Mouse (Mus musculus) heart, adult 10 weeks (tissue): ENCODE measurements around the gene Gm45902. TPM values are rescaled to one million over a fixed set of nuclear protein-coding genes. Genes with fewer than 3 reads are reported as not detected.

ENCODE experiments used
- polyA plus RNA-seq: library from polyadenylated mRNA; stranded (reverse); fragments of 350-450 nt; fragmentation: Illumina TruSeq; extraction: RNeasy Lipid Tissue Mini Kit (QIAGEN cat#74804); gene quantifications from one replicate; pipeline ENCODE4 v1.2.3, GENCODE M21; 2014; ENCODE audit warnings: low read depth, low replicate concordance

Gm45902 gene
- polyA plus RNA-seq = 0.99 TPM

GRCm38 (mm10) chr2:3512552-3513454 is at the start of gene Gm45902, which contains the start of the genes Hspa14 and Cdnf:
Gene Gm45902 (minus strand): TSS chr2:3512790.
Gene Hspa14 (minus strand): TSS chr2:3512814.
Gene Cdnf (plus strand): TSS chr2:3513030.

GRCm38 (mm10) chr2:3474861-3475283 is 37.7 kb downstream of the Gm45902 start, which contains the start of gene Suv39h2:
Gene Suv39h2 (minus strand): TSS chr2:3475031.

Other genes with a start within 250 kb of the Gm45902 start
- gene Nmt2, start 228.6 kb downstream of the Gm45902 start, polyA plus RNA-seq = 7.6 TPM
- gene Rpp38, start 180.1 kb downstream of the Gm45902 start, polyA plus RNA-seq = 6.9 TPM
- 1.2 TPM for gene Acbd7, start 176.6 kb downstream of the Gm45902 start, polyA plus RNA-seq
- not detected for gene Olah, start 115.6 kb downstream of the Gm45902 start, polyA plus RNA-seq
- gene Meig1, start 90.1 kb downstream of the Gm45902 start, polyA plus RNA-seq = 3.0 TPM
- 3.7 TPM for gene Dclre1c, start 88.7 kb downstream of the Gm45902 start, polyA plus RNA-seq
- 1.5 TPM for gene Suv39h2, start 37.8 kb downstream of the Gm45902 start, polyA plus RNA-seq
- gene Hspa14, start within 50 bp of the Gm45902 start, polyA plus RNA-seq = 28.4 TPM
- gene Cdnf, start 240 bp upstream of the Gm45902 start, polyA plus RNA-seq = 25.5 TPM
- 4.8 TPM for gene Fam107b, start 57.7 kb upstream of the Gm45902 start, polyA plus RNA-seq